Mouse (Mus musculus): ENCODE data around the gene Antxrl.

GRCm38 (mm10) chr14:34091475-34091874, 39.0 kb downstream of the Antxrl start:
- TF ChIP-seq CTCF (IDR thresholded peaks at IDR 0.05) (no peak), EP300 (IDR thresholded peaks at IDR 0.05) (no peak)
